Mouse (Mus musculus) c-Kit-negative CD71-positive TER-119-positive erythroid progenitor cells, embryonic 14.5 days (primary cell): Measurements from ENCODE around the gene Tbc1d1.

Source experiments
- DNase-seq: peaks from one replicate; pipeline ENCODE4 v3.0.0-alpha.2; 2013; ENCODE audit warnings: low read depth, low spot score

Tbc1d1 gene

GRCm38 (mm10) chr5:64206875-64207274, 50.8 kb downstream of the Tbc1d1 start:
- DNase-seq, result no peak

DNA sequence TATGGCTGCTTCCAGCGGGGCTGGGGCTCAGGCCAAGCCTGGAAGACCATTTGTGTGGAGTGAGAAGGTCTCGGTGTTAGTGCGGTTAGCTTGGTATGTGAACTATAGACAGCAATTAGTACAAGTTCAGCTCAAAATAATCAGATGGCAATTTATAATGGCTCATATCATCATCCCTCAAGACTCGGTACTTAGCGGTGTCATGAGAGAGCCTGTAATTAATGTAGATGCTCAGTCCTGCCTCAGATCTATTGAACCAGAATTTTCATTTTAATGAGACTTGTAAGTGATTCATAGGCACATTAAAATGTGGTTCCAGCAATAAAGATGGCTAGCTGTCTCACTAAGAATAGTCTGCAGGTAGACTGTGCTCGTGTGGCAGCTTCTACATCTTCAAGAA, 51.7 kb downstream of the Tbc1d1 start:
- no peak for DNase-seq

DNA sequence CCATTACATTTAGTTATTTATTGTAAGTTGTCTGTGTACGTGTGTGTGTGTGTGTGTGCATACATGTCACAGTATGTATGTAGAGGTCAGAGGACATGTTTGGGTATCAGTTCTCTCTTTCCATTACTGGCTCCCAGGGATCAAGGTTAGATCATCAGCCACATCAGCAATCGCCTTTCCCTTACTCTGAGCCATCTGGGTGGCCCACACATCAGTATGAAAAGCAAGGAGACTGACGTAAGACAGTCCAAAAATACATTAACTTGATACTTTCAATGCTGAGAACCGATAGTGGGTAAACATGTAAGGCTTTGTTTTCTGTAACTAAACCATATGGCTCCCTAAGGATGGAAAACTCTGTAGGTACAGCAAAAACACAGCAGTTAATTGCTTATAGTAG, 54.7 kb downstream of the Tbc1d1 start:
- no peak for DNase-seq

- no peak for DNase-seq
These were observed 55.2 kb downstream of the Tbc1d1 start for GRCm38 (mm10) chr5:64211284-64211683.

DNA sequence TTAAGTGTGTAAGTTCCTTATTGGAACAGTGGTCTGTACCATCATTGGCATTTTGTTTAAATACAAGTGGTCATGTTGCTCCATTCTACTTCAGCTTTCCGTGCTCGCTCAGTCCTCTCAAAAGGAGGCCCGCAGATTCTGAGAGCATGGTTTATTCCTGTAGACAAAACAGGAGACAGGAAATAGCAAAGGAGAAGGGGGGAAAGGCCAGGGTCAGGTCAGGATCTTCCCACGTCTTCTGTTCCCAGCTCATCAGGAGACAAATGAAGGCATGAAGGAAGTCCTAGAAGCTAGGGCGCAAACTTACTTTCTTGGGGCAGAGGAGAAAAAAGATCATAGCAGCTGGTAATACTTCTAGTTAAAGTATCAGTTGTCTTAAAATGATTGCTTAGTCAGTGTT, 56.1 kb downstream of the Tbc1d1 start:
- DNase-seq, result no peak

GRCm38 (mm10) chr5:64212619-64213018, 56.5 kb downstream of the Tbc1d1 start:
- DNase-seq, result no peak

- DNase-seq, result no peak
These were observed 59.7 kb downstream of the Tbc1d1 start for GRCm38 (mm10) chr5:64215806-64216205.

DNA sequence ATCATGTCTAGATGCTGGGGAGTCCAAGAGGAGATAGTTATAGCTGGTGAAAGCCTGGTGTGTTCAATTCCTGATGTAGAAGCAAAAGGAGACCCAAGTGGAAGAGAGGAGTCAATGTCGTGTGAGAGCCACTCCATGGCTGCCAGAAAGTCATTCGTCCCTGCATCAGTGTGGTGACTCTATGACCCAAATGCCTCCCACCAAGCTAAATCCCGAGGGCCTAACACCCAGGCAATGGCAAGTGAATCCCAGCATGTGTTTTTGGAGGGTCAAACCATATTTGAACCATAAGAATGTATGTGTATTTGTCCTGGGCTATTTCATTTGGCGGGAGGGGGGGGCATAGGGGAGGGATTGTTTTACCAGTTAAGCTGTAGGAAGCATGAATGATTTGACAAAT, 60.2 kb downstream of the Tbc1d1 start:
- DNase-seq, result no peak

DNA sequence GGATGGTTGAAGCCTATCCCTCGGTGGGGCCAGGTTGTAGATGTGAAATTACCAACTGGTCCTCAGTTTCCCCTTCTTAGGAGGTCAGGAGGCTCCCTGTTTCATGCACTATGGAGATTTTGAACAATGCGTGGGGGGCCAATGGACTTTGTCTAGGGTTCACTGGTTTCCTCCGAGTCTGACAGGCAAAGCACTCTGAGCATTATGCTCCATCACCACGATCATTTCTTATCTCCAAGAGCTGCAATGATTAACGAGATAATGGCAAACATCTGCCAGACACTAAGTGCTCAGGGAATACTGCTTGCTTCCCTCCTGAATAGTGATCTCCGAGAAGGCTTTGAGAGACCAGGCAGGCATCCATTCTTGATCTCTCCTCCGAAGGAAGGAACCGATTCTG, 61.2 kb downstream of the Tbc1d1 start:
- no peak for DNase-seq

GRCm38 (mm10) chr5:64217816-64218602, 61.9 kb downstream of the Tbc1d1 start:
- no peak for DNase-seq

GRCm38 (mm10) chr5:64218603-64218999, 62.5 kb downstream of the Tbc1d1 start:
- no peak for DNase-seq

GRCm38 (mm10) chr5:64220776-64221175, 64.7 kb downstream of the Tbc1d1 start:
- no peak for DNase-seq

GRCm38 (mm10) chr5:64224735-64225425, 68.8 kb downstream of the Tbc1d1 start:
- no peak for DNase-seq

DNA sequence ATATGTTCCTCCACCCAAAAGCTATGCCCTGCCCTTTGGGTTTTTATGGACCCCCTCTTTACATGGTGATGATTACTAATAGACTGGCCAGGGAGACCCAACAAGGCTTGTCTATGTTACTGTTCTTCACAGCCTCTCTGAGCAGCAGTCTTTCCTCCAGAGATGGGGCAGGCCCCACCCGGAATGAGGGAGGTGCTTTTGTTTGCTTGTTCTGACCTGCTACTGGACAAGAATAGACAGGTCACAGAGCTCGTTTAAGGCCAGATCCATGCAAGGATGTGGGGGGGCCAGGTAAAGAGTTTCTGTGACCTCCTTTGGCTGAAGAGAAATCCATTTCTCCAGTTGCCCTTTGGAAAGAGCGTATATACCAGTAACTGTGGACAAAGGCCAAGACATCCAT, 72.1 kb downstream of the Tbc1d1 start:
- no peak for DNase-seq

GRCm38 (mm10) chr5:64229336-64229866, 73.3 kb downstream of the Tbc1d1 start:
- DNase-seq, result no peak

GRCm38 (mm10) chr5:64230061-64230466, 74.0 kb downstream of the Tbc1d1 start:
- peak; percentile 61 for DNase-seq

DNA sequence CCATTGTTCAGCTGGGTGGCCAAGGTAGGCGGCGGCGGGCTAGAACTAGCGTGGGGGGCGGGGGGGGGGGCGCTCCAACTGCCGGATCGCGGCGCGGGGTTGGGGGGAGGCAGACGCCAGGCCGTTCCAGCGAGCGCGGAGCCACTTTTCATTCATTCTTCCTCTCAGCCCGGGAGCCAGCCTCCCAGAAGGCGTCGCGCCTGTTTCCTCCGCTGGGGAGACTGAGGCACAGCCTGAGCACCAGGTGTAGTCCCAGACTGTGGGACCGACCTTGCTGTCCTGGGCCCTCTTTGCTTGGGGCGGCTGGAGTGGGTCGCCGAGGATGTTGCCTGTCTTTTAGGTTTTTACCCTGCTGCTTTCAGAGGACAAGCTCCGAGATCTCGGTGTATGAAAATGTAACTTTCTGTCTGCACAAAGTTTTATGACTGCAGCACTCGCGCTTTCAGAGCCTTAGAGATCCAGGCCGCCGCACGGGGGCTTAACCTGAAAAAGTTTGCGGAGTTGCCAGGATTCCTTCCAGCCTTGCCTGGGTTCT, 74.5 kb downstream of the Tbc1d1 start:
- no peak for DNase-seq

- DNase-seq, result no peak
These were observed 76.8 kb downstream of the Tbc1d1 start for GRCm38 (mm10) chr5:64232872-64233271.

DNA sequence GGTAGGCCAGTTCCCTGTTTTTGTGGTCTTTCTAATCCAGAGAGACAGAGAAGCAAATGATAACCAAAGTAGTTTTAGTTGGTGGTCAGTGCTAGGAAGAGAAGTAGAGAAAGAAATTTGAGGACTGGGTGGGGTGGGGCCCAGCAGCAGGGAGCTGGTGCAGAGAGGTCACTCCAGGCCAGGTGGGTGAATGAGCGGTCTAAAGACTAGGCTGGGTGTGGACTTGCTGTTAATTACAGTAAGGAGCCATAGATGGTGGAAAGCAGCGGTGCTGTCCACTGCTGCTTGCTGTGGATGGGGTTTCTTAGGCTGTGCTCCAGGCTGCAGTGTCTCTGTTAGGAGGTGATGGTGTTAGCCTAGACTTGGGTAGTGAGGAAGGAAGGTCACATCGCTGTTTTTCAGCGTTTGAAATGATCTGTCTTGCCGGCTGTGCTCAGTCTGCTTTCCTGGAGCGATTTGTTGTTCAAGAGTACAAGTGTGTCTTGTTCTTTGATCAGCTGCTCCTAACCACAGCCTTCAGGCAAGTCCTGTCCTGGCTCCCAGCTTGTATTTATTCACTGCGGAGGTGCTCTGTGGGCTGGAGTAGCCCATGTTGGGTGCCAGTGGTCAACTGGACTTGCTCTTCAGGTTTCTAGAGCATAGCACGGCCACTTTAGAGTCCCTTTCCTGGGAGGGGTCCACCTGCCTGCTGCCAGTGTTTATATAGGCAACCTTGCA, 78.3 kb downstream of the Tbc1d1 start:
- no peak for DNase-seq

- no peak for DNase-seq
These were observed 79.1 kb downstream of the Tbc1d1 start for GRCm38 (mm10) chr5:64235250-64235649.

DNA sequence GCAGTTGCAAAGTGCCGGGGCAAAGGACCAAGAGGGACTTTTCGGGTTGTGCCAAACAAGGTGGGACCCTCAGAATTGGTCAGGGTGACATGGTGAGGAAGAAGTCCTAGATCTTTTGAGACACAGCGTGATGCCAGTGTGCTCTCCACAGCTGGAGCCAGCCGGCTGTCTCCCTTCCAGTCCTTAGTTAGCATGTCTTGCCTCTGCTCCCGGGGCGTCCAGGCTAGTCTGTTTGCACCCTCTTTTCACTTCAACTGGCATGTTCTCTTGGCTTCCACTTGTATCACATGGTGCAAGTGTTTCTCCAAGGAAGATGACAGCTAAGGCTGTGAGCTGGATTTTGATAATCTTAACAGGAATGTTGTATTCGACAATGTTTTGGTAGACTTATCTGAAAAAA, 80.5 kb downstream of the Tbc1d1 start:
- no peak for DNase-seq

GRCm38 (mm10) chr5:64237263-64237662, 81.2 kb downstream of the Tbc1d1 start:
- DNase-seq, result no peak
